Mouse (Mus musculus) CD4-positive naive resting alpha-beta T cell, adult 76 days (primary cell): Measurements from ENCODE around the gene Gm5725. TPM values are rescaled to one million over a fixed set of nuclear protein-coding genes. Genes with fewer than 3 reads are reported as not detected.

Experiments used
- total RNA-seq: library from RNA; stranded (reverse); gene quantifications from one replicate; pipeline ENCODE4 v1.2.4, GENCODE M21; 2023

The Gm5725 gene
- not detected for total RNA-seq

GRCm38 (mm10) chr7:21844167-21844566 lies at the start of gene Gm5725:
Gene Gm5725 (minus strand): TSS chr7:21844267.

GRCm38 (mm10) chr7:21832051-21832450 lies 12.0 kb downstream of the Gm5725 start, which contains the start of gene Vmn1r135:
Gene Vmn1r135 (plus strand): TSS chr7:21832351.

GRCm38 (mm10) chr7:21796628-21797027 lies 47.4 kb downstream of the Gm5725 start, which contains the start of gene Gm4177:
Gene Gm4177 (minus strand): TSS chr7:21796728.

Other genes with a start within 250 kb of the Gm5725 start
- not detected for gene Vmn1r132, start 230.2 kb downstream of the Gm5725 start, total RNA-seq
- not detected for gene Gm4175, start 82.8 kb downstream of the Gm5725 start, total RNA-seq
- gene Gm4177, start 47.5 kb downstream of the Gm5725 start, total RNA-seq: not detected
- not detected for gene Vmn1r135, start 11.9 kb downstream of the Gm5725 start, total RNA-seq
- gene Gm5891, start 77.0 kb upstream of the Gm5725 start, total RNA-seq: not detected
- not detected for gene Vmn1r137, start 150.3 kb upstream of the Gm5725 start, total RNA-seq
- not detected for gene Vmn1r138, start 184.6 kb upstream of the Gm5725 start, total RNA-seq
- gene Gm6176, start 212.0 kb upstream of the Gm5725 start, total RNA-seq: not detected
- not detected for gene Vmn1r139, start 224.8 kb upstream of the Gm5725 start, total RNA-seq